Mouse (Mus musculus) forebrain, embryonic 12.5 days (tissue): ENCODE measurements at regions not wholly inside any gene's neighbourhood (a gene's known extent, or its start where the extent isn't known, plus 50 kb on each side); places are given as distances from the start of the nearest gene placed in this dataset.

Experiments used
- ATAC-seq: fragments of 200-750 bp; cut with Nextera tagmentation; 2 replicates; pipeline ENCODE4 v1.8.0; 2017; ENCODE audit warnings: moderate TSS enrichment; ENCODE audit not compliant: low FRiP score
- H3K27ac ChIP-seq: fragments of 300-500 bp; sonication (generic); 2 replicates; pipeline ENCODE4 v1.5.1; 2016; ENCODE audit warnings: mild to moderate bottlenecking
- H3K27me3 ChIP-seq: fragments of 300-500 bp; sonication (generic); 2 replicates; pipeline ENCODE4 v1.6.1; 2016; ENCODE audit warnings: mild to moderate bottlenecking
- H3K36me3 ChIP-seq: fragments of 300-500 bp; sonication (generic); replicated peaks from 2 replicates; pipeline ENCODE4 v1.6.1; 2016; ENCODE audit warnings: mild to moderate bottlenecking
- H3K4me1 ChIP-seq: fragments of 300-500 bp; sonication (generic); 2 replicates; pipeline ENCODE4 v1.6.1; 2016
- H3K4me2 ChIP-seq: fragments of 300-500 bp; sonication (generic); 2 replicates; pipeline ENCODE4 v1.6.1; 2016; ENCODE audit warnings: mild to moderate bottlenecking, moderate library complexity
- H3K4me3 ChIP-seq: fragments of 300-500 bp; sonication (generic); replicated peaks from 2 replicates; pipeline ENCODE4 v1.5.1; 2016; ENCODE audit warnings: mild to moderate bottlenecking
- H3K9ac ChIP-seq: fragments of 300-500 bp; sonication (generic); 2 replicates; pipeline ENCODE4 v1.6.1; 2016; ENCODE audit warnings: mild to moderate bottlenecking
- H3K9me3 ChIP-seq: fragments of 300-500 bp; sonication (generic); 2 replicates; pipeline ENCODE4 v1.6.1; 2016
- WGBS: fragments of 180-500 bp; shearing (Covaris S2); methylation state at CpG from one replicate; pipeline ENCODE4 v1.1.7; 2016; 5-methylcytosine and 5-hydroxymethylcytosine counted together

DNA sequence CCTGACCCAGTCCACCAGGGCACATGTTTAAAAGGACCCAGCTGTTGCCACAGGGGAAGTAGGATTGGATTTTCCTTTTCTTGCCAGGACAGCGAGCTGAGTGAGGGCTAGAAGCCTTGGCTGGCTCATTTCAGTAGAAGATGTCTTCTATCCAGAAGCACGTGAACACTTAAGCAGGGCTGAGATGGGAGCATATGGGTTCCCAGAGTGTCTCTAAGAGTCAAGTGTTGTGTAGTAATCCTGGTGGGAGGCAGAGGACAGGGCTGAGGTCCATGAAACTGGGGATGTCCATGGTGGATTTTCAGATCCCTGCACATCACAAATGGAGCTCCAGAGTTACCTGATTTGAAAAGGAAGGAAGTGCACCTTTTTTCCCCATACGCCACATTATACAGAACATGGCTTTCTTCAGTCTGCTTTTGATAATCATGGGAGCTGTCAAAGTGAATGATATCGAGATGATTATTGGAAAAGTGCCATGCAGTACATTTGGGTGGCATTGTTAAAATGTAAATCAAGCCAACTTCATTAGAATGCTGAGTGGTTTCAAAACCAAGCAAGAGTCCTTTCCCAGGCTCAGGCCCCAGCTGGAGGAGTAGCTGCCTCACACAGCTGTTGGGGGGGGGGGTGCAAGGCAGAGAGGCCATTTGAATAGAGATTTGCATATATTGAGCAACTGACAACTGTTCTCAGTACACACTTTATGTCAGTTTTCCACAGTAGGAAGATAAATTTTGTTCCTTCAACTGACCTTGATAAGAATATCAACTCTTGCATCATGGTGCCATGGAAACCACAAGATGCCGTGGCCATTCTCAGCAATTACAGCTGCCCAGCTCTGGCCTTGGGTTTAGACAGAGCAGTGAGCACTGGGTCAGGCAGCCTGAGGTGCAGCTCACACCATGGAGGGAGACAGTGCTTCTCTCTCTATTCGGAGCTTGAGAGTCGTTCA lies 81.7 kb downstream of the Slc35b3 start:
- Histone ChIP-seq H3K36me3 (no peaks in the 10 kb centered on the region), H3K4me1 (peaks cover 11% of the 10 kb centered on the region; the same call in 1 of the 2 replicates), H3K4me3 (no peak overlapping the region), H3K27me3 (no peaks in the 10 kb centered on the region), H3K27ac (peak overlapping the region; percentile 32), H3K9me3 (no peaks in the 10 kb centered on the region), H3K4me2 (no peak overlapping the region), H3K9ac (no peak overlapping the region)
- peak; percentile 80 for ATAC-seq
- WGBS, result 72% methylated on average over 7 of the region's 7 CpGs

GRCm38 (mm10) chr13:38875923-38876322 lies 84.8 kb downstream of the Slc35b3 start:
- no peak for ATAC-seq
- no peak overlapping the region for H3K4me2 ChIP-seq
- peaks cover 11% of the 10 kb centered on the region; the same call in 1 of the 2 replicates for H3K4me1 ChIP-seq
- no peak overlapping the region for H3K27ac ChIP-seq
- no peak overlapping the region for H3K9ac ChIP-seq
- 82% methylated on average over 2 of the region's 2 CpGs for WGBS
- no peak overlapping the region for H3K4me3 ChIP-seq
- H3K27me3 ChIP-seq, result no peaks in the 10 kb centered on the region
- H3K9me3 ChIP-seq, result no peaks in the 10 kb centered on the region
- H3K36me3 ChIP-seq, result no peaks in the 10 kb centered on the region

DNA sequence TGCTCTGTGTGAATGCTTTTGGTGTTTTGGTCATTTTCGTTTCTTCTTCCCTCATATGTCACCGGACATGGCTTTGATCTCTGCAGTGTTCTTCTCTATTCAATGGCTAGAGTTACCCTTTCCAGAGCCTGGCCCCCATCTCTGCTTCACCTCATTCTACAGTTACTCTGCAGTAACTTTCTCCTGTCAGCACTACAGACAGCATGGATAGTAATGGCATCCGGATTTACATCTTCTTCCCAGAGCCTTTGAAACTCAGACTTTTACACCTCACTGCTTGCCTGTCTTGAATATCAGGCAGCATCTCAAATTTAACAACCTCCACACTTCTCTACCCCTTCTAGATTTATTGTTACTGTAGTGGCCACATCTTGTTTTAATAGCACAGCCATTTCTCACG lies 96.7 kb downstream of the Slc35b3 start:
- no peaks in the 10 kb centered on the region for H3K4me1 ChIP-seq
- ATAC-seq, result no peak
- no peak overlapping the region for H3K9ac ChIP-seq
- H3K4me3 ChIP-seq, result no peak overlapping the region
- H3K27ac ChIP-seq, result no peak overlapping the region
- no peaks in the 10 kb centered on the region for H3K27me3 ChIP-seq
- WGBS, result 77% methylated on average over 4 of the region's 4 CpGs
- H3K36me3 ChIP-seq, result no peaks in the 10 kb centered on the region
- no peak overlapping the region for H3K4me2 ChIP-seq
- no peaks in the 10 kb centered on the region for H3K9me3 ChIP-seq

DNA sequence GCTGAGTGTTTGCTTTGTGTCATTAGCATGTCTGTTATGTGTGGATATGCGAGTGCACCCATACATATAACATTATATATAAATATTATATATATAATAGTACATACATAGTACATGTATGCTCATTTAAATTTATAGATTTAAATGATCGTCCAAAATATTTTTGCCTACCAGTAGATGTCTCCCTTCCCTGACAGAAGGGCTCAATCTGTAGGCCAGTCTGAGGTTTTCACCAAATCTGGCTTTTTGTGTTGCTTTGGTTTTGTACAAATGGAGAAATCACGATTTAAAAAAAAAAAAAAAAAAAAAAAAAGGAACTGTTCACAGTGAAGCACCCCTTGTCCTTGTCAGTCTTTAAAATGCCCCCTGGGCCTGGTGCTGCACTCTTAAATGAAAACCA lies 104.9 kb downstream of the Slc35b3 start:
- Histone ChIP-seq H3K9ac (no peak overlapping the region), H3K4me1 (no peaks in the 10 kb centered on the region), H3K36me3 (no peaks in the 10 kb centered on the region), H3K27ac (no peak overlapping the region), H3K27me3 (no peaks in the 10 kb centered on the region; the same call in 1 of the 2 replicates), H3K9me3 (no peaks in the 10 kb centered on the region), H3K4me3 (no peak overlapping the region), H3K4me2 (no peak overlapping the region)
- WGBS, result 59% methylated on average over 3 of the region's 3 CpGs
- ATAC-seq, result no peak

- H3K27me3 ChIP-seq, result no peaks in the 10 kb centered on the region; the same call in 1 of the 2 replicates
- H3K27ac ChIP-seq, result no peak overlapping the region
- 83% methylated on average over 2 of the region's 2 CpGs for WGBS
- H3K9me3 ChIP-seq, result no peaks in the 10 kb centered on the region
- no peaks in the 10 kb centered on the region for H3K36me3 ChIP-seq
- no peak overlapping the region for H3K9ac ChIP-seq
- no peak for ATAC-seq
- no peaks in the 10 kb centered on the region for H3K4me1 ChIP-seq
- H3K4me2 ChIP-seq, result no peak overlapping the region
- H3K4me3 ChIP-seq, result no peak overlapping the region
Measured at GRCm38 (mm10) chr13:38854986-38855385, 105.7 kb downstream of the Slc35b3 start.

GRCm38 (mm10) chr13:38852868-38853267 lies 107.8 kb downstream of the Slc35b3 start:
- H3K4me2 ChIP-seq, result no peak overlapping the region
- no peaks in the 10 kb centered on the region; the same call in 1 of the 2 replicates for H3K27me3 ChIP-seq
- 61% methylated on average over 9 of the region's 9 CpGs for WGBS
- ATAC-seq, result no peak
- H3K9ac ChIP-seq, result no peak overlapping the region
- H3K36me3 ChIP-seq, result no peaks in the 10 kb centered on the region
- no peaks in the 10 kb centered on the region for H3K9me3 ChIP-seq
- H3K4me1 ChIP-seq, result no peaks in the 10 kb centered on the region
- H3K4me3 ChIP-seq, result no peak overlapping the region
- H3K27ac ChIP-seq, result no peak overlapping the region

GRCm38 (mm10) chr13:38851820-38852219 lies 108.9 kb downstream of the Slc35b3 start:
- no peaks in the 10 kb centered on the region; the same call in 1 of the 2 replicates for H3K27me3 ChIP-seq
- H3K4me3 ChIP-seq, result no peak overlapping the region
- H3K4me2 ChIP-seq, result no peak overlapping the region
- H3K4me1 ChIP-seq, result no peaks in the 10 kb centered on the region
- ATAC-seq, result no peak
- H3K9ac ChIP-seq, result no peak overlapping the region
- 87% methylated on average over 7 of the region's 7 CpGs for WGBS
- no peak overlapping the region for H3K27ac ChIP-seq
- no peaks in the 10 kb centered on the region for H3K9me3 ChIP-seq
- no peaks in the 10 kb centered on the region for H3K36me3 ChIP-seq

DNA sequence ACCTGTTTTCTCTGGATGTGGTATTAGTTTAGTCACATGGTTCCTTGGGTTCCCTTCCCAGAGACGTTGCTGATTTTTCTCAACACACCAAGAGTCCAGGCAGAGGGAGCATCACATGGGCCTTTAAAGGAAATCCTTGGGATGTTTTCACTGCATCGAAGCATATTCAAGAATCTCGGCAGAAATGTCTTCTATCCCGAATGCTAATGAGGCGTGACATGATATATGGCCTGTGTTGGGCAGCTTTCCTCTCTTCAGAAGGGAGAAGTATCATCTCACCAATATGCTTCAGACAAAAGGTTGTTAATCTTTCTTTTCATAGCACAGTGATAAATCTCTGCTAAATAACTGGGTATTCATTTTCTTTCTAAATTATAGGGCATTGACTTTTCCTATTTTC lies 122.4 kb downstream of the Slc35b3 start:
- H3K36me3 ChIP-seq, result no peaks in the 10 kb centered on the region
- ATAC-seq, result no peak
- 78% methylated on average over 5 of the region's 5 CpGs for WGBS
- no peaks in the 10 kb centered on the region for H3K27me3 ChIP-seq
- H3K4me2 ChIP-seq, result no peak overlapping the region
- no peak overlapping the region for H3K9ac ChIP-seq
- H3K4me1 ChIP-seq, result no peaks in the 10 kb centered on the region
- no peak overlapping the region for H3K27ac ChIP-seq
- H3K4me3 ChIP-seq, result no peak overlapping the region
- H3K9me3 ChIP-seq, result no peaks in the 10 kb centered on the region

DNA sequence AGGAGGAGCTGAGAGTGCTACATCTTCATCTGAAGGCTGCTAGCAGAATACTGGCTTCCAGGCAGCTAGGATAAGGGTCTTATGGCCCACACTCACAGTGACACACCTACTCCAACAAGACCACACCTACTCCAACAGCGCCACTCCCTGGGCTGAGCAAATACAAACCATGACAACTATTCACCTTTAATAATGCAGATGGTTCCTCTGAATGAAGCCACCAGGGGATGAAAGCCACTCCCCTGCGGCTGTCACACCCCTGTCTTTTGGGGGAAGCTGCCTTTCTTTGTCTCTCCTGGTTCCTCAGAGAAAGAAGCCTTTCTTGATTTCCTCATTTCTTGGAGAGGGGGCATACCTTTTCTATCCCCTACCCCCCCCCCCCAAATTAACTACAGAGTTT lies 135.0 kb downstream of the Slc35b3 start:
- no peaks in the 10 kb centered on the region for H3K27me3 ChIP-seq
- no peak overlapping the region for H3K4me3 ChIP-seq
- no peak for ATAC-seq
- no peak overlapping the region for H3K4me2 ChIP-seq
- 24% methylated on average over 2 of the region's 2 CpGs for WGBS
- H3K36me3 ChIP-seq, result no peaks in the 10 kb centered on the region
- H3K9me3 ChIP-seq, result no peaks in the 10 kb centered on the region
- H3K9ac ChIP-seq, result no peak overlapping the region
- no peaks in the 10 kb centered on the region for H3K4me1 ChIP-seq
- H3K27ac ChIP-seq, result no peak overlapping the region

DNA sequence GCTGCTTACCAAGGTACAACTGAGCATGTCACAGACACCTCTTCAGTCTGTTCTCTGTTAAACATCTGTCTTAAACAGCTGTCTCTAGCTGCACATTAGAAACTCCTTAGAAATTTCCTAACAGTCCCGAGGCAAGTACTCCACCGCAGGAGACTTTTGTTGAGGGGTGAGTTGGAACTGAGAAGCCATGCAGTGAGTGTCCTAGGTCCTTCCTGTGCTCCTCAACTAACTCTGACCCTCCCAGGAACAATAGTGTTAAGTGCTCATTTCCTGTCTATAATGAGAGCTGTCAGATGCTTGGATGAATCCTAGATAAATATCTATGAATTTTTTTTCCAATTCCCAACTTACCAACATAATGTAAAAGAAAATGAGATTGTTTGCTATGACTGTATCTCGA lies 141.1 kb downstream of the Slc35b3 start:
- WGBS, result 82% methylated on average over 3 of the region's 3 CpGs
- ATAC-seq, result no peak
- Histone ChIP-seq H3K9ac (no peak overlapping the region), H3K4me3 (no peak overlapping the region), H3K4me1 (no peaks in the 10 kb centered on the region), H3K27me3 (no peaks in the 10 kb centered on the region), H3K9me3 (no peaks in the 10 kb centered on the region), H3K4me2 (no peak overlapping the region), H3K36me3 (no peaks in the 10 kb centered on the region), H3K27ac (no peak overlapping the region)

- Histone ChIP-seq H3K27me3 (no peaks in the 10 kb centered on the region), H3K27ac (no peak overlapping the region), H3K4me1 (no peaks in the 10 kb centered on the region), H3K4me3 (no peak overlapping the region), H3K36me3 (no peaks in the 10 kb centered on the region), H3K4me2 (no peak overlapping the region), H3K9ac (no peak overlapping the region), H3K9me3 (no peaks in the 10 kb centered on the region)
- 81% methylated on average over 1 of the region's 1 CpGs for WGBS
- ATAC-seq, result no peak
Measured at GRCm38 (mm10) chr13:38818781-38819180, 141.9 kb downstream of the Slc35b3 start.

DNA sequence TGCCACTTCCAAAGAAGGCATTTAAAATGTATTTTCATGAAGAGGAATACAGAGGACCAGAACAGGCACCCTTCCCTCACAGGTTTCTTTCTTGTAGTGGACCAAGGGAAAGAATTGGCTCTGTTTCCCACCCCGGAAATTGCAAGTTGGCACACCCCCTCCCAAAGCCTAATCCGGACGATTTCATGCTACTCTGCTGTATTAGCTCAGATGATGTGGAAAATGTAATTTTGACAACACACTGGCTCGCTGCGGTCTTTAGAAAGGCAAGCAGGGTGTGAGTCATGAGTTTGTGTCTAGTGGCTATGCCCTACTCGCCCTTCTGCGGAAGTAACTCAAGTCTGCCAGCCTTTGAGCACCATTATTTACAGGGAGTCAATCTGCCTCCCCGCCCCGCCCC lies 144.4 kb downstream of the Slc35b3 start:
- Histone ChIP-seq H3K4me3 (no peak overlapping the region), H3K9ac (no peak overlapping the region), H3K4me1 (no peaks in the 10 kb centered on the region), H3K27me3 (no peaks in the 10 kb centered on the region), H3K4me2 (no peak overlapping the region), H3K36me3 (no peaks in the 10 kb centered on the region), H3K9me3 (no peaks in the 10 kb centered on the region), H3K27ac (no peak overlapping the region)
- no peak for ATAC-seq
- WGBS, result 73% methylated on average over 9 of the region's 9 CpGs
